Comparison of ENCODE assay signal across 24 mouse cellular contexts in the genomic region with DNA sequence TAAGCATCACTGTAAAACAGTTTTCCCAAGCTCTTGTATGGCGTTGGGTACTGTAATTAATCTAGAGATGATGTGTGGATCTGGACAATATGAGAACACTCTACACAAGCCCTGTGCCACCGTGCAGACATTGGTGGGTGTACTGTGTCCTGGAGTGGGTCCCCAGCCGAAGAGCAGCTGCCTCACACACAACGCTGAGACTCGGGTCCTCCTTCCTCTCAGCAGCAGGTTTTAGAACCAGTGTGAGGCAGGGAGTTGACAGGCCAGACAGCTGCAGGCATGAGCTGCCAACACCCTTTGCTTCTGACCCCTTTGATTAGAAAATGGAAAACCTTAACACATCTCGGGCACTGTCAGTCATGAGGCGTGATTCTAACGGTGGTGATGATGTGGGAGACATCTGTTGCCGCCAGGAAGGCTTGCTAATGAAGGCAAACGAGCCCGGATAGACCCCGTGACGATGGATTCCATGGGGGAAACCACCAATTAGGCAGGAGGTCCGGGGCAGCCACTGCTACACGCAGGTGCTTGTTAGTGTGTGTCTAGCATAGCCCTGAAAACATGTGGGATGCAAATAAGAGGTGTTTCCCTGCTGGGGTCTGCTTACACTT.
A peak's percentile ranks its signal among the peaks of the same experiment; 100 is the strongest.
DNase-seq lines count a peak whose midpoint lies in the region; ATAC-seq and TF ChIP-seq lines count a peak whose summit lies in the region.
"Had no signal": no experiment of that assay in that cellular context is flagged by ENCODE, and none has a peak within 500 bp of the region (broad histone marks: within the 10 kb centered on the region; RNA-seq: fewer than 3 reads in every experiment).

No protein-coding gene starts in this region.

- no peak for TF ChIP-seq CTCF in forebrain, postnatal 0 days (IDR thresholded peaks at IDR 0.05; ENCODE audit: low read depth)

- H3K4me1 ChIP-seq in forebrain, embryonic 12.5 days = no peaks in the 10 kb centered on the region
- H3K4me1 ChIP-seq in forebrain, postnatal 0 days (ENCODE audit: insufficient read depth) = no peaks in the 10 kb centered on the region
- H3K4me1 ChIP-seq: intestine, embryonic 15.5 days; liver, embryonic 13.5 days; neural tube, embryonic 12.5 days; stomach, embryonic 15.5 days had no signal

- peak; percentile 83; the same call in 1 of the 2 replicates for ATAC-seq in forebrain, embryonic 12.5 days (ENCODE audit: low FRiP score)
- ATAC-seq in forebrain, postnatal 0 days = peak; percentile 23; the same call in 1 of the 2 replicates
- ATAC-seq: CD4-positive, CD25-positive, alpha-beta regulatory T cell, adult 4 months; hindbrain, embryonic 16.5 days; intestine, embryonic 15.5 days had no signal

- no peak overlapping the region for H3K4me3 ChIP-seq in forebrain, embryonic 12.5 days (replicated peaks)
- no peak overlapping the region for H3K4me3 ChIP-seq in forebrain, postnatal 0 days (ENCODE audit: low read depth, low read length)
- H3K4me3 ChIP-seq: intestine, embryonic 15.5 days; liver, embryonic 13.5 days; neural tube, embryonic 12.5 days; stomach, embryonic 15.5 days had no signal

- H3K4me2 ChIP-seq in forebrain, embryonic 12.5 days = no peak overlapping the region
- no peak overlapping the region for H3K4me2 ChIP-seq in forebrain, postnatal 0 days (ENCODE audit: low read depth)
- H3K4me2 ChIP-seq: heart, embryonic 11.5 days; intestine, embryonic 15.5 days; liver, embryonic 13.5 days; neural tube, embryonic 12.5 days; stomach, embryonic 15.5 days had no signal

- H3K9me3 ChIP-seq in forebrain, embryonic 12.5 days = no peaks in the 10 kb centered on the region
- no peaks in the 10 kb centered on the region for H3K9me3 ChIP-seq in forebrain, postnatal 0 days (ENCODE audit: low read length)
- H3K9me3 ChIP-seq: intestine, embryonic 15.5 days; neural tube, embryonic 12.5 days; stomach, embryonic 15.5 days had no signal

- no peaks in the 10 kb centered on the region for H3K27me3 ChIP-seq in forebrain, embryonic 12.5 days
- H3K27me3 ChIP-seq in forebrain, postnatal 0 days (ENCODE audit: insufficient read depth, low read length) = no peaks in the 10 kb centered on the region
- H3K27me3 ChIP-seq: intestine, embryonic 15.5 days; liver, embryonic 13.5 days; neural tube, embryonic 12.5 days; stomach, embryonic 15.5 days had no signal

- WGBS in forebrain, embryonic 12.5 days = 62% methylated on average over 15 of the region's 15 CpGs
- WGBS in forebrain, postnatal 0 days = 42% methylated on average over 15 of the region's 15 CpGs

- 0 out of 2 replicates have a peak overlapping the region, but pooled peaks have one; percentile 13 for H3K27ac ChIP-seq in forebrain, embryonic 12.5 days
- no peak overlapping the region for H3K27ac ChIP-seq in forebrain, postnatal 0 days (ENCODE audit: low read depth, low read length)
- H3K27ac ChIP-seq: intestine, embryonic 15.5 days; liver, embryonic 13.5 days; neural tube, embryonic 12.5 days; stomach, embryonic 15.5 days had no signal

- no peaks in the 10 kb centered on the region for H3K36me3 ChIP-seq in forebrain, embryonic 12.5 days (replicated peaks)
- H3K36me3 ChIP-seq in forebrain, postnatal 0 days (ENCODE audit: insufficient read depth) = no peaks in the 10 kb centered on the region
- H3K36me3 ChIP-seq: intestine, embryonic 15.5 days; liver, embryonic 13.5 days; neural tube, embryonic 12.5 days; stomach, embryonic 15.5 days had no signal

- H3K9ac ChIP-seq in forebrain, embryonic 12.5 days = no peak overlapping the region
- H3K9ac ChIP-seq in forebrain, postnatal 0 days = no peak overlapping the region
- H3K9ac ChIP-seq: intestine, embryonic 15.5 days; liver, embryonic 13.5 days; neural tube, embryonic 12.5 days; stomach, embryonic 15.5 days had no signal

- DNase-seq in heart, adult 11 months = peak; percentile 79
- no peak for DNase-seq in heart, adult 9 months (ENCODE audit: low spot score in 2 of 2)
- no peak for DNase-seq in forebrain, postnatal 0 days
- peak; percentile 40 for DNase-seq in retina, embryonic 14.5 days (ENCODE audit: low spot score)
- no peak for DNase-seq in gastrocnemius, postnatal 10 days
- DNase-seq in kidney, adult 18-20 months = no peak
- DNase-seq: adrenal gland, postnatal 25 days; cerebellum, adult 9-11 months; kidney, adult 9 months; kidney, postnatal 25 days; liver, embryonic 13.5 days; lung, adult 2 months; lung, postnatal 14 days; right cerebral cortex, adult 18-20 months; right cerebral cortex, postnatal 4 days; thymus, adult 18-20 months; thymus, postnatal 36 days had no signal

Comparison
In these comparisons a context has a peak if more than half of its experiments do, and no peak if none do; other contexts are left out.
1. DNase-seq: peak in heart, adult 11 months (single experiment) and retina, embryonic 14.5 days (single experiment); none in heart, adult 9 months (0 of 2), forebrain, postnatal 0 days (single experiment), gastrocnemius, postnatal 10 days (single experiment) and kidney, adult 18-20 months (single experiment).